Comparison of ENCODE assay signal across 9 mouse cellular contexts in genomic region chr1:135312201-135312600, GRCm38 (mm10). TPM values are rescaled to one million over a fixed set of nuclear protein-coding genes. Genes with fewer than 3 reads are reported as not detected.
DNase-seq lines count a peak whose midpoint lies in the region; ATAC-seq and TF ChIP-seq lines count a peak whose summit lies in the region.
"Had no signal": no experiment of that assay in that cellular context is flagged by ENCODE, and none has a peak within 500 bp of the region (broad histone marks: within the 10 kb centered on the region; RNA-seq: fewer than 3 reads in every experiment).

No protein-coding gene starts in this region.

- H3K4me1 ChIP-seq in heart, postnatal 0 days (ENCODE audit: control insufficient read depth, insufficient read depth), result peaks cover 10% of the 10 kb centered on the region
- peaks cover 17% of the 10 kb centered on the region for H3K4me1 ChIP-seq in bone marrow macrophage, adult 2 months (ENCODE audit: control insufficient read depth, insufficient read depth, low read length)
- peaks cover 25% of the 10 kb centered on the region for H3K4me1 ChIP-seq in hindbrain, embryonic 15.5 days (replicated peaks)
- peaks cover 23% of the 10 kb centered on the region for H3K4me1 ChIP-seq in midbrain, embryonic 12.5 days

- TF ChIP-seq CTCF in heart, postnatal 0 days (IDR thresholded peaks at IDR 0.05; ENCODE audit: low read depth), result no peak
- no peak for TF ChIP-seq CTCF in bone marrow macrophage, adult 2 months (IDR thresholded peaks at IDR 0.05; ENCODE audit: low read depth, low read length)

- peaks cover 22% of the 10 kb centered on the region for H3K36me3 ChIP-seq in heart, postnatal 0 days (replicated peaks; ENCODE audit: control insufficient read depth, insufficient read depth, low read length)
- H3K36me3 ChIP-seq in hindbrain, embryonic 15.5 days, result peaks cover 25% of the 10 kb centered on the region
- H3K36me3 ChIP-seq in midbrain, embryonic 12.5 days, result peaks cover 29% of the 10 kb centered on the region

- no peaks in the 10 kb centered on the region for H3K9me3 ChIP-seq in heart, postnatal 0 days (replicated peaks; ENCODE audit: control insufficient read depth, low read length)
- no peaks in the 10 kb centered on the region for H3K9me3 ChIP-seq in hindbrain, embryonic 15.5 days
- no peaks in the 10 kb centered on the region for H3K9me3 ChIP-seq in midbrain, embryonic 12.5 days

- no peaks in the 10 kb centered on the region for H3K27me3 ChIP-seq in heart, postnatal 0 days (ENCODE audit: control insufficient read depth, insufficient read depth, low read length)
- H3K27me3 ChIP-seq in hindbrain, embryonic 15.5 days, result no peaks in the 10 kb centered on the region
- H3K27me3 ChIP-seq in midbrain, embryonic 12.5 days, result 0 out of 2 replicates have a peak, but pooled peaks cover 3% of the 10 kb centered on the region
- H3K27me3 ChIP-seq: Patski had no signal

- peak overlapping the region; percentile 91 for H3K4me3 ChIP-seq in heart, postnatal 0 days (ENCODE audit: low read depth, low read length)
- H3K4me3 ChIP-seq in bone marrow macrophage, adult 2 months (ENCODE audit: insufficient read depth, low read length), result peak overlapping the region; percentile 77
- peak overlapping the region; percentile 82 for H3K4me3 ChIP-seq in hindbrain, embryonic 15.5 days
- peak overlapping the region; percentile 93 for H3K4me3 ChIP-seq in midbrain, embryonic 12.5 days

- peak overlapping the region; percentile 97 for H3K9ac ChIP-seq in heart, postnatal 0 days (replicated peaks; ENCODE audit: low read depth, low read length)
- peak overlapping the region; percentile 92 for H3K9ac ChIP-seq in hindbrain, embryonic 15.5 days
- no peak overlapping the region for H3K9ac ChIP-seq in midbrain, embryonic 12.5 days (replicated peaks)

- WGBS in heart, postnatal 0 days, result 44% methylated on average over 4 of the region's 4 CpGs
- WGBS in hindbrain, embryonic 15.5 days, result 92% methylated on average over 4 of the region's 4 CpGs
- whole genome bisulfite sequencing in midbrain, embryonic 12.5 days, result 88% methylated on average over 4 of the region's 4 CpGs

- DNase-seq in heart, postnatal 0 days (ENCODE audit: low spot score), result no peak
- DNase-seq in heart, postnatal 4 days, result no peak
- DNase-seq in spleen, adult 12 weeks (ENCODE audit: low spot score), result no peak
- DNase-seq in frontal cortex, postnatal 14 days (ENCODE audit: low spot score in 2 of 2), result no peak
- no peak for DNase-seq in adrenal gland, postnatal 14 days

- TF ChIP-seq POLR2A in bone marrow macrophage, adult 2 months (IDR thresholded peaks at IDR 0.05; ENCODE audit: borderline replicate concordance, low read depth, low read length), result no peak

- peak overlapping the region; percentile 26; the same call in 1 of the 2 replicates for H3K27ac ChIP-seq in heart, postnatal 0 days (ENCODE audit: low read depth)
- no peak overlapping the region for H3K27ac ChIP-seq in bone marrow macrophage, adult 2 months (ENCODE audit: insufficient read depth, low read depth, low read length)
- H3K27ac ChIP-seq in hindbrain, embryonic 15.5 days (replicated peaks), result no peak overlapping the region
- no peak overlapping the region for H3K27ac ChIP-seq in midbrain, embryonic 12.5 days (replicated peaks)

- no peak for ATAC-seq in heart, postnatal 0 days (ENCODE audit: insufficient read depth, low read depth)
- ATAC-seq in hindbrain, embryonic 15.5 days (ENCODE audit: low FRiP score, low read depth), result no peak
- no peak for ATAC-seq in midbrain, embryonic 12.5 days (ENCODE audit: low FRiP score, low read depth)
- ATAC-seq: Patski had no signal

- peak overlapping the region; percentile 81 for H3K4me2 ChIP-seq in heart, postnatal 0 days (ENCODE audit: low read depth, low read length)
- peak overlapping the region; percentile 80 for H3K4me2 ChIP-seq in hindbrain, embryonic 15.5 days
- H3K4me2 ChIP-seq in midbrain, embryonic 12.5 days (replicated peaks), result peak overlapping the region; percentile 84

- no peak for TF ChIP-seq EP300 in heart, postnatal 0 days (IDR thresholded peaks at IDR 0.05; ENCODE audit: low read depth)

RNA-seq across cellular contexts. Expression of gene Timm17a, which starts 1.4 kb away (rescaled TPM):
- 142 and 230 TPM in 2 replicates for total RNA-seq in heart, postnatal 0 days (2014; rRNA removed; ENCODE audit: low replicate concordance)
- polyA plus RNA-seq in heart, postnatal 0 days (2015; fragmentation: Nextera tagmentation; extraction: Ambion mirVana), result 657 and 685 TPM in 2 replicates
- 100 to 1,000 TPM; 392 to 414 TPM for total RNA-seq in heart, postnatal 4 days (2021)
- polyA plus RNA-seq in bone marrow macrophage, adult 2 months (2012; ENCODE audit: insufficient read depth, insufficient read length, missing spikeins), result 40.7 and 43.0 TPM in 2 replicates
- polyA plus RNA-seq in hindbrain, embryonic 15.5 days (2015; fragmentation: Nextera tagmentation; extraction: Ambion mirVana), result 159 and 171 TPM in 2 replicates
- 162 and 170 TPM in 2 replicates for polyA plus RNA-seq in midbrain, embryonic 12.5 days (2016; fragmentation: Nextera tagmentation; extraction: Ambion mirVana)
- total RNA-seq in adrenal gland, postnatal 14 days (2021), result 256 and 274 TPM in 2 replicates

RNA-seq across cellular contexts. Expression of gene Lmod1, which starts 12.4 kb away (rescaled TPM):
- 1.1 and 7.5 TPM in 2 replicates for total RNA-seq in heart, postnatal 0 days (2014; rRNA removed; ENCODE audit: low replicate concordance)
- polyA plus RNA-seq in heart, postnatal 0 days (2015; fragmentation: Nextera tagmentation; extraction: Ambion mirVana), result 1.3 TPM in 2 replicates
- total RNA-seq in heart, postnatal 4 days (2021), result 1 to 10 TPM; 1.4 to 1.6 TPM
- polyA plus RNA-seq in bone marrow macrophage, adult 2 months (2012; ENCODE audit: insufficient read depth, insufficient read length, missing spikeins), result 0.13 and 0.20 TPM in 2 replicates
- polyA plus RNA-seq in hindbrain, embryonic 15.5 days (2015; fragmentation: Nextera tagmentation; extraction: Ambion mirVana), result 0.35 and 0.47 TPM in 2 replicates
- polyA plus RNA-seq in midbrain, embryonic 12.5 days (2016; fragmentation: Nextera tagmentation; extraction: Ambion mirVana), result 0.60 and 0.85 TPM in 2 replicates
- total RNA-seq in adrenal gland, postnatal 14 days (2021), result 1.7 and 3.7 TPM in 2 replicates

RNA-seq across cellular contexts. Expression of gene Rnpep, which starts 28.3 kb away (rescaled TPM):
- 41.2 and 45.2 TPM in 2 replicates for total RNA-seq in heart, postnatal 0 days (2014; rRNA removed; ENCODE audit: low replicate concordance)
- polyA plus RNA-seq in heart, postnatal 0 days (2015; fragmentation: Nextera tagmentation; extraction: Ambion mirVana), result 25.3 and 30.4 TPM in 2 replicates
- total RNA-seq in heart, postnatal 4 days (2021), result 10 to 100 TPM; 18.9 to 23.3 TPM
- polyA plus RNA-seq in bone marrow macrophage, adult 2 months (2012; ENCODE audit: insufficient read depth, insufficient read length, missing spikeins), result 207 and 219 TPM in 2 replicates
- 102 and 106 TPM in 2 replicates for polyA plus RNA-seq in hindbrain, embryonic 15.5 days (2015; fragmentation: Nextera tagmentation; extraction: Ambion mirVana)
- 93.3 and 101 TPM in 2 replicates for polyA plus RNA-seq in midbrain, embryonic 12.5 days (2016; fragmentation: Nextera tagmentation; extraction: Ambion mirVana)
- total RNA-seq in adrenal gland, postnatal 14 days (2021), result 46.8 and 51.3 TPM in 2 replicates

RNA-seq across cellular contexts. Expression of gene Elf3, which starts 53.8 kb away (rescaled TPM):
- total RNA-seq in heart, postnatal 0 days (2014; rRNA removed; ENCODE audit: low replicate concordance), result 0.99 TPM in 1 of 2 replicates, not detected in the other
- 0.48 and 0.57 TPM in 2 replicates for polyA plus RNA-seq in heart, postnatal 0 days (2015; fragmentation: Nextera tagmentation; extraction: Ambion mirVana)
- total RNA-seq in heart, postnatal 4 days (2021), result under 1 TPM; 0.50 to 0.74 TPM
- polyA plus RNA-seq in bone marrow macrophage, adult 2 months (2012; ENCODE audit: insufficient read depth, insufficient read length, missing spikeins), result not detected in 2 replicates
- 0.45 and 0.62 TPM in 2 replicates for polyA plus RNA-seq in hindbrain, embryonic 15.5 days (2015; fragmentation: Nextera tagmentation; extraction: Ambion mirVana)
- 0.52 and 0.70 TPM in 2 replicates for polyA plus RNA-seq in midbrain, embryonic 12.5 days (2016; fragmentation: Nextera tagmentation; extraction: Ambion mirVana)
- 0.30 TPM in 2 replicates for total RNA-seq in adrenal gland, postnatal 14 days (2021)
